Mouse (Mus musculus) lung, embryonic 14.5 days (tissue): ENCODE data around the gene Evc. TPM values are rescaled to one million over a fixed set of nuclear protein-coding genes. Genes with fewer than 3 reads are reported as not detected.

Experiments
- ATAC-seq: fragments of 200-750 bp; cut with Nextera tagmentation; 2 replicates; pipeline ENCODE4 v1.8.0; 2017; ENCODE audit warnings: mild to moderate bottlenecking, moderate TSS enrichment, moderate library complexity; ENCODE audit not compliant: insufficient read depth
- DNase-seq: peaks from one replicate; pipeline ENCODE4 v3.0.0-alpha.2; 2015
- H3K27ac ChIP-seq: fragments of 300-500 bp; sonication (generic); 2 replicates; pipeline ENCODE4 v1.5.1; 2014; ENCODE audit warnings: low read depth, mild to moderate bottlenecking, moderate library complexity
- H3K27me3 ChIP-seq: fragments of 300-500 bp; sonication (generic); 2 replicates; pipeline ENCODE4 v1.6.1; 2014; ENCODE audit warnings: low read length, control low read depth; ENCODE audit not compliant: insufficient read depth
- H3K36me3 ChIP-seq: fragments of 300-500 bp; sonication (generic); 2 replicates; pipeline ENCODE4 v1.6.1; 2014; ENCODE audit warnings: control low read depth; ENCODE audit not compliant: insufficient read depth
- H3K4me1 ChIP-seq: fragments of 300-500 bp; sonication (generic); 2 replicates; pipeline ENCODE4 v1.6.1; 2014; ENCODE audit warnings: antibody characterized with exemption, control low read depth; ENCODE audit not compliant: insufficient read depth
- H3K4me2 ChIP-seq: fragments of 300-500 bp; sonication (generic); 2 replicates; pipeline ENCODE4 v1.6.1; 2014; ENCODE audit warnings: mild to moderate bottlenecking
- H3K4me3 ChIP-seq: fragments of 300-500 bp; sonication (generic); 2 replicates; pipeline ENCODE4 v1.5.1; 2014; ENCODE audit warnings: low read depth, low read length
- H3K9ac ChIP-seq: fragments of 300-500 bp; sonication (generic); 2 replicates; pipeline ENCODE4 v1.6.1; 2014
- H3K9me3 ChIP-seq: fragments of 300-500 bp; sonication (generic); 2 replicates; pipeline ENCODE4 v1.6.1; 2016; ENCODE audit warnings: low read depth, low read length, control low read depth
- CTCF ChIP-seq: IDR thresholded peaks from 2 replicates; pipeline ENCODE4 v1.5.1; 2016; ENCODE audit warnings: antibody characterized with exemption, low read depth
- WGBS: fragments of 180-500 bp; shearing (Covaris S2); extraction: QIAGEN DNeasy Blood & Tissue Kit; methylation state at CpG from one replicate; pipeline ENCODE4 v1.1.7; 2014; 5-methylcytosine and 5-hydroxymethylcytosine counted together
- polyA plus RNA-seq: library from polyadenylated mRNA; unstranded; fragments of >200 nt; fragmentation: Nextera tagmentation; extraction: Ambion mirVana; gene quantifications from 2 replicates; pipeline ENCODE4 v1.2.1, GENCODE M21; 2014

The Evc gene
- polyA plus RNA-seq = 20.3 and 20.6 TPM in 2 replicates

GRCm38 (mm10) chr5:37336485-37337105 is at the start of gene Evc:
TSS of gene Evc (minus strand) at chr5:37336894.
- peak within 1 kb of the TSS; percentile 79 for H3K27ac ChIP-seq
- peak; percentile 72 for ATAC-seq

GRCm38 (mm10) chr5:37383570-37383969 is 46.9 kb upstream of the Evc start:
- Histone ChIP-seq H3K9ac (no peak overlapping the region), H3K4me2 (no peak overlapping the region), H3K27me3 (no peaks in the 10 kb centered on the region), H3K4me1 (no peaks in the 10 kb centered on the region), H3K4me3 (no peak overlapping the region), H3K27ac (no peak overlapping the region), H3K36me3 (peaks cover 76% of the 10 kb centered on the region), H3K9me3 (no peaks in the 10 kb centered on the region)
- peak; percentile 29 for TF ChIP-seq CTCF
- no peak for ATAC-seq
- 91% methylated on average over 3 of the region's 3 CpGs for WGBS
- no peak for DNase-seq

More at GRCm38 (mm10) chr5:37336485-37337105, at the start of gene Evc:
- peak; percentile 90 for DNase-seq
- WGBS = under 1% methylated on average over 48 of the region's 48 CpGs
- Histone ChIP-seq H3K9me3 (no peaks in the 10 kb centered on the region), H3K4me1 (peaks cover 23% of the 10 kb centered on the region; the same call in 1 of the 2 replicates), H3K4me2 (peak within 1 kb of the TSS; percentile 88), H3K4me3 (peak within 1 kb of the TSS; percentile 69), H3K36me3 (peaks cover 7% of the 10 kb centered on the region; the same call in 1 of the 2 replicates), H3K9ac (peak within 1 kb of the TSS; percentile 77), H3K27me3 (no peaks in the 10 kb centered on the region)
- TF ChIP-seq CTCF = no peak; the same call in 1 of the 2 replicates

GRCm38 (mm10) chr5:37380641-37381040 is 43.9 kb upstream of the Evc start:
- Histone ChIP-seq H3K4me1 (no peaks in the 10 kb centered on the region), H3K4me3 (no peak overlapping the region), H3K36me3 (peaks cover 70% of the 10 kb centered on the region), H3K4me2 (no peak overlapping the region), H3K27ac (no peak overlapping the region), H3K9ac (no peak overlapping the region), H3K27me3 (no peaks in the 10 kb centered on the region), H3K9me3 (no peaks in the 10 kb centered on the region)
- no peak for TF ChIP-seq CTCF
- no peak for DNase-seq
- no peak for ATAC-seq
- 97% methylated on average over 4 of the region's 4 CpGs for WGBS

GRCm38 (mm10) chr5:37377376-37377775 is 40.7 kb upstream of the Evc start:
- no peaks in the 10 kb centered on the region for H3K4me1 ChIP-seq
- H3K4me3 ChIP-seq = no peak overlapping the region
- ATAC-seq (no peak), DNase-seq (no peak)
- no peaks in the 10 kb centered on the region for H3K27me3 ChIP-seq
- H3K9ac ChIP-seq = no peak overlapping the region
- H3K9me3 ChIP-seq = no peaks in the 10 kb centered on the region
- TF ChIP-seq CTCF = no peak
- H3K4me2 ChIP-seq = no peak overlapping the region
- WGBS = 84% methylated on average over 7 of the region's 7 CpGs
- no peak overlapping the region for H3K27ac ChIP-seq
- peaks cover 76% of the 10 kb centered on the region for H3K36me3 ChIP-seq

GRCm38 (mm10) chr5:37368796-37369195 is 32.1 kb upstream of the Evc start:
- Histone ChIP-seq H3K27ac (no peak overlapping the region), H3K9ac (no peak overlapping the region), H3K4me1 (no peaks in the 10 kb centered on the region), H3K27me3 (no peaks in the 10 kb centered on the region), H3K9me3 (no peaks in the 10 kb centered on the region), H3K4me2 (no peak overlapping the region), H3K4me3 (no peak overlapping the region), H3K36me3 (peaks cover 49% of the 10 kb centered on the region; the same call in 1 of the 2 replicates)
- WGBS = 83% methylated on average over 8 of the region's 8 CpGs
- ATAC-seq (no peak), DNase-seq (no peak)
- TF ChIP-seq CTCF = no peak

GRCm38 (mm10) chr5:37365751-37366150 is 29.1 kb upstream of the Evc start:
- Histone ChIP-seq H3K27me3 (no peaks in the 10 kb centered on the region), H3K9ac (no peak overlapping the region), H3K4me2 (no peak overlapping the region), H3K36me3 (peaks cover 33% of the 10 kb centered on the region; the same call in 1 of the 2 replicates), H3K9me3 (no peaks in the 10 kb centered on the region), H3K27ac (no peak overlapping the region), H3K4me1 (no peaks in the 10 kb centered on the region), H3K4me3 (no peak overlapping the region)
- DNase-seq (no peak), ATAC-seq (no peak)
- no peak for TF ChIP-seq CTCF

GRCm38 (mm10) chr5:37363284-37363683 is 26.6 kb upstream of the Evc start:
- 49% methylated on average over 5 of the region's 5 CpGs for WGBS
- H3K27ac ChIP-seq = no peak overlapping the region
- TF ChIP-seq CTCF = no peak
- H3K4me1 ChIP-seq = no peaks in the 10 kb centered on the region
- no peaks in the 10 kb centered on the region for H3K9me3 ChIP-seq
- DNase-seq (no peak), ATAC-seq (no peak)
- peaks cover 35% of the 10 kb centered on the region; the same call in 1 of the 2 replicates for H3K36me3 ChIP-seq
- H3K9ac ChIP-seq = no peak overlapping the region
- no peak overlapping the region for H3K4me2 ChIP-seq
- no peaks in the 10 kb centered on the region for H3K27me3 ChIP-seq
- H3K4me3 ChIP-seq = no peak overlapping the region
